Mouse (Mus musculus) bone marrow macrophage, adult 2 months (primary cell): ENCODE data around the gene Dock1.

Experiments
- CTCF ChIP-seq: IDR thresholded peaks from 2 replicates; pipeline ENCODE4 v1.5.1; 2012; ENCODE audit warnings: low read depth, mild to moderate bottlenecking, low read length, moderate library complexity
- POLR2A ChIP-seq: IDR thresholded peaks from 2 replicates; pipeline ENCODE4 v1.6.1; 2012; ENCODE audit warnings: mild to moderate bottlenecking, low read depth, low read length, borderline replicate concordance

- TF ChIP-seq CTCF (no peak), POLR2A (no peak)
Observed at GRCm38 (mm10) chr7:135059071-135059470, 388.6 kb downstream of the Dock1 start.
